Mouse (Mus musculus) heart, postnatal 14 days (tissue): ENCODE measurements around the gene Polr1e. TPM values are rescaled to one million over a fixed set of nuclear protein-coding genes. Genes with fewer than 3 reads are reported as not detected.
"Not testable (repeated sequence)": the region's sequence is repeated elsewhere in the genome, so short reads cannot be mapped to it uniquely, and the experiment has no call there.

Source experiments
- DNase-seq, 2 experiments: peaks; one replicate each; pipeline ENCODE4 v3.0.0; 2021 to 2022
- intact Hi-C: fragments of 180-260 bp; cut with DNase I; formaldehyde crosslinking; loops from one replicate; pipeline ENCODE4 v1.15.1; 2025
- total RNA-seq, 2 experiments: library from RNA; stranded (reverse); gene quantifications; 2 replicates each; pipeline ENCODE4 v1.2.3; 2021

Polr1e gene
- total RNA-seq, 2 experiments from 2014 or later: 25.5 to 33.9 TPM

DNA sequence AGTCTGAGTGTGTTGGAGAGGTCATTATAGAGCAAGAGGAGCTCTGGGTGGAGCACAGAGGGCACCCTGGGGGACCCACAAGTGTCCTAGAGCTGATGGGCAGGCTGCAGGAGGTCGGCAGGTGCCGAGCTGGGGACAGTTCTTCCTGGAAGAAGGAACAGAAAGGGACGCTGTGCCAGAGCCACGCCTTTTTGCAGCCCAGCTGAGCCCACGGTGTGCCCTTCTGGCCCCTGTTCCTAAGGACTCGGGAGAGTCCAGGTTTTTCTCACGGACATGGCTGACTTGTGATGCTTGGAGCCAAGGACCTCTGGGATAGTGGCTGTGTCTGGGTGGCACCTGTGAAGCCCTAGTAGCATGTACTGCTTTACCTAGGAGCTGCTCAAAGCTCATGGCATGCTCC lies 22.4 kb downstream of the Polr1e start:
- intact Hi-C loops: no loop called here
- no peak for DNase-seq

GRCm38 (mm10) chr4:45046679-45047078 lies 28.3 kb downstream of the Polr1e start:
- DNase-seq: peak in 1 of 2 experiments; percentile 19

GRCm38 (mm10) chr4:45047286-45047887 lies 29.0 kb downstream of the Polr1e start:
- peak in 1 of 2 experiments; percentile 14 for DNase-seq
- intact Hi-C loops: no loop called here

More at GRCm38 (mm10) chr4:45046679-45047078, 28.3 kb downstream of the Polr1e start:
- intact Hi-C loops: no loop called here

- intact Hi-C loops: no loop called here
- no peak for DNase-seq
Measured at GRCm38 (mm10) chr4:45047956-45048355, 29.6 kb downstream of the Polr1e start.

- intact Hi-C loops: no loop called here
- peak in 1 of 2 experiments; percentile 26 for DNase-seq
Measured at GRCm38 (mm10) chr4:45054862-45055261, 36.5 kb downstream of the Polr1e start.

DNA sequence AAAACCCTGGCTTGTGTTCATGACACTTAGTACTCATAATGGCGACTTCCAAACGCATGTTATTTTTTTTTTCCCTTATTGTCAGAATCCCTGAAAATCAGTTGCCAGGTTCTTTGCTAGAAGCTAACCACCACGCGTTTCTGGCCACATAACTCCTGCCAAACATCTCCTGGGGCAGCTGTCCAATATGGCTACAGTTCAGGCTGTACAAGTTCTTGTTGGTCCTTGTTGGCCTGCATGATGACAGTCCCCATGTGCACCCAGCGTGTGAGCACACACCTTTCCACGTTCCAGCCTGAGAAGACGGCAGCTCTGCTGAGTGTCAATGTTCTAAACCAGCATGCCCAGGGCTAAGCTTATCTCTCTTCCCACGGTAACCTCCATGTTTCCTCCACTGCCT lies 37.1 kb downstream of the Polr1e start:
- DNase-seq: peak; percentile 31 to 55
- intact Hi-C loops: no loop called here

DNA sequence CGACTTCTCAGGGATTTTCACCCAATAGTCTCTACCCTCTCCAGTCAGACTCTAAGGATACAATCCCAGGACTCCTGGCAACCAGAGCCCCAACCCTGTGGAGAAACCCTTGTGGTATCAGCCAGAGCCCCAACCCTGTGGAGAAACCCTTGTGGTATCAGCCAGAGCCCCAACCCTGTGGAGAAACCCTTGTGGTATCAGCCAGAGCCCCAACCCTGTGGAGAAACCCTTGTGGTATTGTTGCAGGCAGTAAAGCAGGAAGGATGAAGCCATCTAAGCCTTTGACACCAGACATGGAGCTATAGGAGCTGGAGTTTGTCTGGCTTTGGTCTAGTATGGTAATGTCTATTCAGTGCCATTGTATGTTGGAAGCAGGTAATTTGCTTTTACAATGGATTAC lies 45.5 kb downstream of the Polr1e start:
- DNase-seq, intact Hi-C loops: not testable (repeated sequence)

DNA sequence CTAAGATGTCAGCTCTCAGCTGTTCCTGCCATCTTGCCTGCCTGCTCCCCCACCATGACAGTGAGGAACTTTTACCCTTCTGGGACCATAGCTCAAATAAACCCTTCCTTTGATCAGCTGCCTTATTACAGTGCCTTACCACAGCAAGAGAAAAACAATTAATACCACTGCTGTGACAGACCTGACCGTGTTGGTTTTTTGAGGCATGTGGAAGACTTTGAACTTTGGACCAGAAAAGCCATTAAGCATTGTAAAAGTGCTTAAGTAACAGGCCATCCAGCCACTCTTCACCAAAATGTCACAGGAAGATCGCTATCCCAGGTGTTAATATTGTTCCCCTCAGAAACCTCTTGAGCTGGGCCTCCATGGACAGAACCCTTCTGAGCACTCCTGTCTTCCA lies 46.2 kb downstream of the Polr1e start:
- intact Hi-C loops: no loop called here

DNA sequence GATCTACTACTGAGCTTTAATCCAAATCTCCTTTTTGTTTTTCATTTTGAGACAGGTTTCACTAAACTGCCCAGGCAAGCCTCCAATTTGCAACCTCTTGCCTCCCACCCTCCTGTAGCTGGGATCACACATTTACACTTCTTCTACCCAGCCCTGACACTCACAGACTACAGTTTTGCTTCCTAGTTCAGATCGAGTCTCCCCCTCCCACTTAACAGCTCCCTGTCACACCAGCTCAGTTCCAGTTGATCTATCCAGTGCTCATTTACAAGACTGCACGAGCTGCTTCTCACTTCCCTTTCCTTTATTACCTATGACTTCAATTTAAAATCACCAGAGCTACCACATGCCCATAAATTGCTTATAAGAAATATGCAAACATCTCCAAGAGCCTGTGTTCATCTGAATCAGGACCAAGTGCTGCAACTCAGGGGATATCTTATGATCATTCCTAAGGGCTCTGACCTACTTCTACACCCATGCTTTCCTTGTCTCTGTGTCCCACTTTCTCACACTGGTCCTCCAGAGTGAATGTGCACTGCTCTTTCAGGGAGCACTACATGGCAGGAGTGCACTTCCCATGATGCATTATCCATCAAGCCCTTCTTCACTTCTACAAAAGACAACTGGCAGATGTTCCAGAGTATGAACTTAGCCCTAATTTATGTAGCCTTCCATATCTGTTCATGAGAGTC lies 47.8 kb downstream of the Polr1e start:
- intact Hi-C loops: no loop called here
- no peak for DNase-seq

More for the DNA sequence above, 46.2 kb downstream of the Polr1e start:
- no peak for DNase-seq

DNA sequence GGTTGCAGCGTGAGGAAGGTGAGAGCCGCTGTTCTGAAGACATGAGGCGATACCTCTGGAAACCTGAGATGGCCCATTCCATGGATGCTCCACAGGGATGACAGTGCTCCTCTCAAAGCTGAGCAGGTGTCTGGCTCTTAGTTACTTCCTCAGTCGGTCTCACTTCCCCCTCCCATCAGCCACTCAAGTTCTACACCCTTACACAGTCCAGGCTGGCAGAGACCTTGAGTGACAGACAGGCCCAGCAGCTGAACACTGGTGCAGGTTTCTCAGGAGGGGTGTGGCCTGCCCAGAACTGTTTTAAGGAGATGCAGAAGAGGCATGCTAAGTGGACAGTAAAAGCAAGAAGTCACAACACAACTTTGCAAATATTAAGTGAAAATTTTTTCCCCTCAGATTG lies 49.4 kb downstream of the Polr1e start:
- DNase-seq: no peak
- intact Hi-C loops: no loop called here

DNA sequence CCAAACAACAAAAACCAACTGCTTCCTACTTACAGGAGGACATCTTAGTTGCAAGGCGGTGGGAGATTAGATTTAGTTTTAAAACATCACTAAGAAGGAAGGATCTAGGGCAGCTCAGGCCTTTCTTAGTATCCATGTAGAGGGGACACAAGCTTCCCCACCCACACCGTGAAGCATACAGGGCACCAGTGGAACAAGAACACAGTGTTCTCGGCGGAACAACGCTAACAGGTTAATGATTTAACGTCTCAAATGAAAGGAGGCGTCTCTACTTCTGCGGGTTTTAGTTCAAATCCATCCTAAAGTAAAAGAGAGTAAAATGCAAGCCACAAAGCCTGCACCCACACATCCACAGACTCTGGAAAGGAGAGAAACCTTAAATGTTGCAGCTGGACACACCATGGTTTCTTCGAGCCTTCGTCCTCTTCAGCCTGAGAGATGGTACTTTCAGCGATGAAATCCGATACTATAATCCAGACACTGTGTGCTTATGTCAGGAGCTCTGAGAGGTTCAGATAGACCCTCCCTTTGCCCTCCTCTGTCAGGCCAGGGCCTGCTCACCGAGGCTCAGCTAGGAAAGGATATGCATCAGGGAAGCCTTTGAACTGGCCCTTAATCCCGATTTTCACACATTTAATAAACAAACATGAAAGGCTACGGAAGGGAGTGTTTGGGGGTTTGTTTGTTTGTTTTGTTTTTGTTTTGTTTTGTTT lies 54.0 kb downstream of the Polr1e start:
- DNase-seq: no peak

GRCm38 (mm10) chr4:45073544-45073943 lies 55.2 kb downstream of the Polr1e start:
- DNase-seq: no peak
- intact Hi-C loops: no loop called here

More for the DNA sequence above, 54.0 kb downstream of the Polr1e start:
- intact Hi-C loops: no loop called here

DNA sequence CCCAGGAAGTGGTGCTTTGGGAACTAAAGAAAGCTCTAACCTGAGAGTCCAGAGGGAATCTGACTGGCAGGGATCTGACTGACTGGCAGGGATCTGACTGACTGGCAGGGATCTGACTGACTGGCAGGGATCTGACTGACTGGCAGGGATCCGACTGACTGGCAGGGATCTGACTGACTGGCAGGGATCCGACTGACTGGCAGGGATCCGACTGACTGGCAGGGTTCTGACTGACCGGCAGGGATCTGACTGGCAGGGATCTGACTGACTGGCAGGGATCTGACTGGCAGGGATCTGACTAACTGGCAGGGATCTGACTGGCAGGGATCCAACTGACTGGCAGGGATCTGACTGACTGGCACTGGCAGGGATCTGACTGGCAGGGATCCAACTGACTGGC lies 62.7 kb downstream of the Polr1e start:
- intact Hi-C loops: loop anchor here (5.0 kb wide), 1 partner anchor 64 kb away; the partner anchor contains the start of gene Polr1e
- not testable (repeated sequence) for DNase-seq

DNA sequence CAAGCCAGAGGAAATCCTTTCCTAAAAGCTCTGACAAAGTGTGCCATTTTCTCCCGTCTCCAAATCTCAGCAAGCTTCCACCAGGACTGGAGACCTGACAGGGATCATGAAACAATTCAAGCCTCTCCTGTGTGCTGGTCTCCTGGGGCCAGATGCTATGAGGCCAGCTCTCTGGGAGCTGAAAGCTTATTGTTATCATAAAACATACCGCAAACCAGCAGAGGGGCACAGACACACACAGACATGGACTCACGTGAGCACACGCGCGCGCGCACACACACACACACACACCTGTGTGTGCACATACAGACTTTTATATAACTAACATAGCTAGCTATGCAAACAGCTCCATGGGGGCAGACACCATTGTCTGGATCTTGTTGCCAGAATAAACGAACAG lies 64.6 kb downstream of the Polr1e start:
- intact Hi-C loops: loop anchor here (5.0 kb wide), 1 partner anchor 66 kb away; the partner anchor contains the start of gene Polr1e

GRCm38 (mm10) chr4:45083487-45083886 lies 65.1 kb downstream of the Polr1e start:
- DNase-seq: no peak
- intact Hi-C loops: loop anchor here (5.0 kb wide), 1 partner anchor 66 kb away; the partner anchor contains the start of gene Polr1e

More for the DNA sequence above, 64.6 kb downstream of the Polr1e start:
- DNase-seq: no peak

- intact Hi-C loops: loop anchor here (5.0 kb wide), 1 partner anchor 67 kb away; the partner anchor contains the start of gene Polr1e
- DNase-seq: peak; percentile 97
Measured at GRCm38 (mm10) chr4:45084021-45084894, 65.9 kb downstream of the Polr1e start, which contains the start of gene Fbxo10. Gene Fbxo10 (minus strand): TSS chr4:45084604.

DNA sequence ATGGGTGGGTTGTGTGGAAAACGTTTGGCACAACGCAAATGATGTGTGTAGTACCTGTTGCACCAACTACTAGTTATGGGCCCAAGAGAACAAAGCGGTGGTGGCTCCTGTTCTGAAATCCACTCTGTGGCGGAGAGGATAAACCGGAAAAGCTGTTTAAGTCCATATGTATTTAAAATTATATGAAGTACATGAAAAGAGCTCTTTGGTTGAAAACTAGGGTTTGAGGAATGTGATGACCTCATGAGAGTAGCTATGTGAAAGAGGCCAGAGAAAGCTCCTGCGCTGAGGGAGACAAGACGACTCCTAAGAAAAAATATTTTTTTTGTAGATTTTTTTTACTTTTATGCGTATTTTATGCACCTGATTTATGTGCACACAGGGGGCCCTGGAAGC lies 66.5 kb downstream of the Polr1e start:
- DNase-seq: no peak
- intact Hi-C loops: loop anchor here (5.0 kb wide), 1 partner anchor 68 kb away; the partner anchor contains the start of gene Polr1e
